Mouse (Mus musculus): ENCODE measurements at regions not wholly inside any gene's neighbourhood (a gene's known extent, or its start where the extent isn't known, plus 50 kb on each side); places are given as distances from the start of the nearest gene placed in this dataset.
"Not testable (repeated sequence)": the region's sequence is repeated elsewhere in the genome, so short reads cannot be mapped to it uniquely, and the experiment has no call there.

- no peak overlapping the region for H3K9ac ChIP-seq (ENCODE audit: low read depth, low read length)
- no peaks in the 10 kb centered on the region for H3K27me3 ChIP-seq (replicated peaks; ENCODE audit: control insufficient read depth, insufficient read depth, low read length)
- H3K4me3 ChIP-seq (ENCODE audit: low read depth, low read length) = no peak overlapping the region
- H3K4me1 ChIP-seq (replicated peaks; ENCODE audit: control insufficient read depth, insufficient read depth, low read length) = no peaks in the 10 kb centered on the region
- H3K4me2 ChIP-seq = no peak overlapping the region
- H3K27ac ChIP-seq (ENCODE audit: low read depth, low read length) = no peak overlapping the region
- DNase-seq (ENCODE audit: low spot score) (no peak), ATAC-seq (replicated peaks; ENCODE audit: low FRiP score) (no peak)
- no peaks in the 10 kb centered on the region for H3K9me3 ChIP-seq (ENCODE audit: control insufficient read depth, low read length)
- WGBS = 88% methylated on average over 5 of the region's 5 CpGs
- H3K36me3 ChIP-seq (ENCODE audit: control insufficient read depth, insufficient read depth, low read length) = no peaks in the 10 kb centered on the region
Measured at GRCm38 (mm10) chr12:90571907-90572306, 166.3 kb downstream of the Dio2 start.

GRCm38 (mm10) chr12:90571506-90571905 is 166.7 kb downstream of the Dio2 start:
- Histone ChIP-seq H3K27me3 (replicated peaks; ENCODE audit: control insufficient read depth, insufficient read depth, low read length) (no peaks in the 10 kb centered on the region), H3K9ac (ENCODE audit: low read depth, low read length) (no peak overlapping the region), H3K36me3 (ENCODE audit: control insufficient read depth, insufficient read depth, low read length) (no peaks in the 10 kb centered on the region), H3K4me3 (ENCODE audit: low read depth, low read length) (no peak overlapping the region), H3K27ac (ENCODE audit: low read depth, low read length) (no peak overlapping the region), H3K9me3 (ENCODE audit: control insufficient read depth, low read length) (no peaks in the 10 kb centered on the region), H3K4me1 (replicated peaks; ENCODE audit: control insufficient read depth, insufficient read depth, low read length) (no peaks in the 10 kb centered on the region), H3K4me2 (no peak overlapping the region)
- 19% methylated on average over 2 of the region's 2 CpGs for WGBS
- DNase-seq (ENCODE audit: low spot score) (no peak), ATAC-seq (replicated peaks; ENCODE audit: low FRiP score) (no peak)

- DNase-seq (ENCODE audit: low spot score) = no peak
- WGBS = 82% methylated on average over 6 of the region's 6 CpGs
Measured at GRCm38 (mm10) chr12:90566349-90566748, 171.9 kb downstream of the Dio2 start.

GRCm38 (mm10) chr12:90565051-90565450 is 173.2 kb downstream of the Dio2 start:
- H3K4me3 ChIP-seq (ENCODE audit: low read depth, low read length) = no peak overlapping the region
- DNase-seq (ENCODE audit: low spot score) (no peak), ATAC-seq (replicated peaks; ENCODE audit: low FRiP score) (no peak)
- H3K9ac ChIP-seq (ENCODE audit: low read depth, low read length) = no peak overlapping the region
- 69% methylated on average over 3 of the region's 3 CpGs for WGBS
- no peaks in the 10 kb centered on the region for H3K27me3 ChIP-seq (replicated peaks; ENCODE audit: control insufficient read depth, insufficient read depth, low read length)
- no peaks in the 10 kb centered on the region for H3K4me1 ChIP-seq (replicated peaks; ENCODE audit: control insufficient read depth, insufficient read depth, low read length)
- H3K4me2 ChIP-seq = no peak overlapping the region
- H3K27ac ChIP-seq (ENCODE audit: low read depth, low read length) = no peak overlapping the region
- H3K9me3 ChIP-seq (ENCODE audit: control insufficient read depth, low read length) = no peaks in the 10 kb centered on the region
- no peaks in the 10 kb centered on the region for H3K36me3 ChIP-seq (ENCODE audit: control insufficient read depth, insufficient read depth, low read length)

More at GRCm38 (mm10) chr12:90566349-90566748, 171.9 kb downstream of the Dio2 start:
- no peak overlapping the region for H3K4me3 ChIP-seq (ENCODE audit: low read depth, low read length)
- no peak overlapping the region for H3K9ac ChIP-seq (ENCODE audit: low read depth, low read length)
- H3K9me3 ChIP-seq (ENCODE audit: control insufficient read depth, low read length) = no peaks in the 10 kb centered on the region
- H3K27me3 ChIP-seq (replicated peaks; ENCODE audit: control insufficient read depth, insufficient read depth, low read length) = no peaks in the 10 kb centered on the region
- H3K36me3 ChIP-seq (ENCODE audit: control insufficient read depth, insufficient read depth, low read length) = no peaks in the 10 kb centered on the region
- ATAC-seq (replicated peaks; ENCODE audit: low FRiP score) = no peak
- H3K4me1 ChIP-seq (replicated peaks; ENCODE audit: control insufficient read depth, insufficient read depth, low read length) = no peaks in the 10 kb centered on the region
- no peak overlapping the region for H3K4me2 ChIP-seq
- no peak overlapping the region for H3K27ac ChIP-seq (ENCODE audit: low read depth, low read length)

- H3K4me3 ChIP-seq (ENCODE audit: low read depth, low read length); ATAC-seq (replicated peaks; ENCODE audit: low FRiP score); H3K27me3 ChIP-seq (replicated peaks; ENCODE audit: control insufficient read depth, insufficient read depth, low read length); H3K9ac ChIP-seq (ENCODE audit: low read depth, low read length); H3K4me1 ChIP-seq (replicated peaks; ENCODE audit: control insufficient read depth, insufficient read depth, low read length); H3K27ac ChIP-seq (ENCODE audit: low read depth, low read length); H3K4me2 ChIP-seq; DNase-seq (ENCODE audit: low spot score); H3K36me3 ChIP-seq (ENCODE audit: control insufficient read depth, insufficient read depth, low read length); H3K9me3 ChIP-seq (ENCODE audit: control insufficient read depth, low read length): not testable (repeated sequence)
- 95% methylated on average over 17 of the region's 22 CpGs for WGBS
Measured at GRCm38 (mm10) chr12:90564594-90564993, 173.6 kb downstream of the Dio2 start.

GRCm38 (mm10) chr12:90542361-90542760 is 195.9 kb downstream of the Dio2 start:
- H3K4me1 ChIP-seq (replicated peaks; ENCODE audit: control insufficient read depth, insufficient read depth, low read length) = no peaks in the 10 kb centered on the region
- ATAC-seq (replicated peaks; ENCODE audit: low FRiP score) (no peak), DNase-seq (ENCODE audit: low spot score) (no peak)
- H3K27ac ChIP-seq (ENCODE audit: low read depth, low read length) = no peak overlapping the region
- no peaks in the 10 kb centered on the region for H3K36me3 ChIP-seq (ENCODE audit: control insufficient read depth, insufficient read depth, low read length)
- no peak overlapping the region for H3K4me2 ChIP-seq
- WGBS = 82% methylated on average over 5 of the region's 5 CpGs
- H3K4me3 ChIP-seq (ENCODE audit: low read depth, low read length) = no peak overlapping the region
- no peak overlapping the region for H3K9ac ChIP-seq (ENCODE audit: low read depth, low read length)
- no peaks in the 10 kb centered on the region for H3K9me3 ChIP-seq (ENCODE audit: control insufficient read depth, low read length)
- H3K27me3 ChIP-seq (replicated peaks; ENCODE audit: control insufficient read depth, insufficient read depth, low read length) = no peaks in the 10 kb centered on the region
